Mouse (Mus musculus): Measurements from ENCODE around the gene Acsl5.

GRCm38 (mm10) chr19:55236026-55236425 is 15.7 kb upstream of the Acsl5 start:
- no peak for TF ChIP-seq CTCF (IDR thresholded peaks at IDR 0.05; ENCODE audit: extremely low read depth, insufficient read depth, low read length)
- TF ChIP-seq POLR2A (IDR thresholded peaks at IDR 0.05; ENCODE audit: extremely low read depth, insufficient read depth, low read length), result no peak
